Mouse (Mus musculus): ENCODE data around the gene Rbm47. TPM values are rescaled to one million over a fixed set of nuclear protein-coding genes. Genes with fewer than 3 reads are reported as not detected.

The Rbm47 gene
- polyA plus RNA-seq, 1 experiment from 2014 or later: 0.75 TPM

- Histone ChIP-seq H3K4me3 (ENCODE audit: low read depth, low read length) (no peak overlapping the region), H3K4me1 (ENCODE audit: control insufficient read depth, insufficient read depth, low read length) (no peaks in the 10 kb centered on the region), H3K27me3 (ENCODE audit: control insufficient read depth, insufficient read depth, low read length) (no peaks in the 10 kb centered on the region), H3K4me2 (ENCODE audit: low read depth, severe bottlenecking) (no peak overlapping the region), H3K9me3 (ENCODE audit: control insufficient read depth, low read length) (no peaks in the 10 kb centered on the region), H3K9ac (ENCODE audit: low read length) (no peak overlapping the region), H3K27ac (replicated peaks; ENCODE audit: low read depth, low read length) (no peak overlapping the region), H3K36me3 (ENCODE audit: control insufficient read depth, insufficient read depth, low read length) (no peaks in the 10 kb centered on the region)
- ATAC-seq (ENCODE audit: insufficient number of reproducible peaks, low FRiP score, low TSS enrichment, low read depth): no peak
- 83% methylated on average over 6 of the region's 6 CpGs for WGBS
- DNase-seq (ENCODE audit: low spot score): no peak
Observed at GRCm38 (mm10) chr5:66037066-66037465, 135.9 kb downstream of the Rbm47 start.

DNA sequence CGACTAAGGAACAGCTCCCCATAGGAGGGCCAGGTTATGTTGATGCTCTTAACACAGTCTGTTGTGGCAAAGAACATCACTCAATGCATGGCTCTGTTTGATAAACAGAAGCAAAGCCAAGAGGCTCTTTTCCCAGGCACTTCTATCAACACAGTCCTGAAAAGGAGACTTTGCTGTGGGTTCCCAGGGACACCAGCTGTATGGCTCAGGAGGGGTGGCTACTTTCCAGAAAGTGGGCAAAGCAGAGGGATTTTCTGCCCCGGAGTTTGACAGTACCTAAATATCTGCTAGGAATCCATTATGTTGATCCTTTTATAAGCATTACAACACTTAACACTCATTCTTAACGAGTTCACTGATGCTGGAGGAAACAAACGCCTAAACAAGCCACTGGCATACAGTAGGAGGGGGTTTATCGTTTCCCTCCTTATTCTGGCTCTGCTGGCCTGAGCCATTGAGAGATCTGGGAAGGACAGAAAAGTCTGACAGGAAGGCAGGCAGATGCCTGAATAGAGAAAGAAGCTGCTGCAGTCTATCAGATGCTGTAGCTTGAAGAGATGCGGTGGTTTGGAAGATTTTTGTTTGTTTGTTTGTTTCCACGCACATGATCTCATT is 136.4 kb downstream of the Rbm47 start:
- H3K9ac ChIP-seq (ENCODE audit: low read length): no peak overlapping the region
- no peak overlapping the region for H3K27ac ChIP-seq (replicated peaks; ENCODE audit: low read depth, low read length)
- WGBS: 52% methylated on average over 7 of the region's 7 CpGs
- ATAC-seq (ENCODE audit: insufficient number of reproducible peaks, low FRiP score, low TSS enrichment, low read depth) (no peak), DNase-seq (ENCODE audit: low spot score) (no peak)
- no peaks in the 10 kb centered on the region for H3K4me1 ChIP-seq (ENCODE audit: control insufficient read depth, insufficient read depth, low read length)
- no peaks in the 10 kb centered on the region for H3K36me3 ChIP-seq (ENCODE audit: control insufficient read depth, insufficient read depth, low read length)
- H3K4me3 ChIP-seq (ENCODE audit: low read depth, low read length): no peak overlapping the region
- H3K27me3 ChIP-seq (ENCODE audit: control insufficient read depth, insufficient read depth, low read length): no peaks in the 10 kb centered on the region
- no peaks in the 10 kb centered on the region for H3K9me3 ChIP-seq (ENCODE audit: control insufficient read depth, low read length)
- no peak overlapping the region for H3K4me2 ChIP-seq (ENCODE audit: low read depth, severe bottlenecking)

GRCm38 (mm10) chr5:66034375-66035195 is 138.3 kb downstream of the Rbm47 start:
- Histone ChIP-seq H3K4me1 (ENCODE audit: control insufficient read depth, insufficient read depth, low read length) (no peaks in the 10 kb centered on the region), H3K4me2 (ENCODE audit: low read depth, severe bottlenecking) (no peak overlapping the region), H3K4me3 (ENCODE audit: low read depth, low read length) (no peak overlapping the region), H3K9ac (ENCODE audit: low read length) (no peak overlapping the region), H3K36me3 (ENCODE audit: control insufficient read depth, insufficient read depth, low read length) (no peaks in the 10 kb centered on the region), H3K9me3 (ENCODE audit: control insufficient read depth, low read length) (no peaks in the 10 kb centered on the region), H3K27ac (replicated peaks; ENCODE audit: low read depth, low read length) (no peak overlapping the region), H3K27me3 (ENCODE audit: control insufficient read depth, insufficient read depth, low read length) (no peaks in the 10 kb centered on the region)
- DNase-seq (ENCODE audit: low spot score) (no peak), ATAC-seq (ENCODE audit: insufficient number of reproducible peaks, low FRiP score, low TSS enrichment, low read depth) (no peak)
- WGBS: 64% methylated on average over 14 of the region's 14 CpGs

- Histone ChIP-seq H3K9me3 (ENCODE audit: control insufficient read depth, low read length) (no peaks in the 10 kb centered on the region), H3K4me2 (ENCODE audit: low read depth, severe bottlenecking) (no peak overlapping the region), H3K36me3 (ENCODE audit: control insufficient read depth, insufficient read depth, low read length) (no peaks in the 10 kb centered on the region), H3K9ac (ENCODE audit: low read length) (no peak overlapping the region), H3K27me3 (ENCODE audit: control insufficient read depth, insufficient read depth, low read length) (no peaks in the 10 kb centered on the region), H3K27ac (replicated peaks; ENCODE audit: low read depth, low read length) (no peak overlapping the region), H3K4me1 (ENCODE audit: control insufficient read depth, insufficient read depth, low read length) (no peaks in the 10 kb centered on the region), H3K4me3 (ENCODE audit: low read depth, low read length) (no peak overlapping the region)
- no peak for DNase-seq (ENCODE audit: low spot score)
- no peak for ATAC-seq (ENCODE audit: insufficient number of reproducible peaks, low FRiP score, low TSS enrichment, low read depth)
- WGBS: 93% methylated on average over 1 of the region's 1 CpGs
Observed at GRCm38 (mm10) chr5:66032826-66033225, 140.1 kb downstream of the Rbm47 start.

GRCm38 (mm10) chr5:66031699-66032098 is 141.2 kb downstream of the Rbm47 start:
- no peak overlapping the region for H3K9ac ChIP-seq (ENCODE audit: low read length)
- ATAC-seq (ENCODE audit: insufficient number of reproducible peaks, low FRiP score, low TSS enrichment, low read depth): no peak
- no peaks in the 10 kb centered on the region for H3K9me3 ChIP-seq (ENCODE audit: control insufficient read depth, low read length)
- no peak overlapping the region for H3K27ac ChIP-seq (replicated peaks; ENCODE audit: low read depth, low read length)
- H3K4me2 ChIP-seq (ENCODE audit: low read depth, severe bottlenecking): no peak overlapping the region
- no peaks in the 10 kb centered on the region for H3K4me1 ChIP-seq (ENCODE audit: control insufficient read depth, insufficient read depth, low read length)
- WGBS: 85% methylated on average over 5 of the region's 5 CpGs
- DNase-seq (ENCODE audit: low spot score): no peak
- H3K27me3 ChIP-seq (ENCODE audit: control insufficient read depth, insufficient read depth, low read length): no peaks in the 10 kb centered on the region
- no peak overlapping the region for H3K4me3 ChIP-seq (ENCODE audit: low read depth, low read length)
- H3K36me3 ChIP-seq (ENCODE audit: control insufficient read depth, insufficient read depth, low read length): no peaks in the 10 kb centered on the region

- Histone ChIP-seq H3K27ac (replicated peaks; ENCODE audit: low read depth, low read length) (no peak overlapping the region), H3K36me3 (ENCODE audit: control insufficient read depth, insufficient read depth, low read length) (no peaks in the 10 kb centered on the region; the same call in 1 of the 2 replicates), H3K9me3 (ENCODE audit: control insufficient read depth, low read length) (no peaks in the 10 kb centered on the region), H3K4me3 (ENCODE audit: low read depth, low read length) (no peak overlapping the region), H3K27me3 (ENCODE audit: control insufficient read depth, insufficient read depth, low read length) (no peaks in the 10 kb centered on the region), H3K4me1 (ENCODE audit: control insufficient read depth, insufficient read depth, low read length) (no peaks in the 10 kb centered on the region), H3K4me2 (ENCODE audit: low read depth, severe bottlenecking) (no peak overlapping the region), H3K9ac (ENCODE audit: low read length) (no peak overlapping the region)
- DNase-seq (ENCODE audit: low spot score): no peak
- ATAC-seq (ENCODE audit: insufficient number of reproducible peaks, low FRiP score, low TSS enrichment, low read depth): no peak
- WGBS: 94% methylated on average over 5 of the region's 5 CpGs
Observed at GRCm38 (mm10) chr5:66028232-66028631, 144.7 kb downstream of the Rbm47 start.

DNA sequence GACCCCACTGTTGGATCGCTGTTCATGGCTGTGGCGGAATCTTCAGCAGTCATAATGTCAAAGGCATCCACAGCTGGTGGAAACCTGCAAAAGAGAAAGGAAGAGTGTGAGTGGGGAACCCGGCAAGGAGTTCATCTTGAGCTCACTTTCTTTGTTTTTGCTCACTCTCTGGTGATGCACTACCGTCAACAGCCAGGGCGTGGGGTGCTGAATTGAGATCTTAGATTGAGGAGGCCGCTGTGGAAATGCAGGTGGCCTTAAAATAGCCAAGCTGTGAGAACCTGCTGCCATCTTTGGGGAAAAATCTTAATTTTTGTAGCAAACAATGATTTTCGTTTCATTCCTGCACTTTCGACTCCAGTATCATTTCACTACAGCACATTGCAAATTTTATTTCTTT is 145.7 kb downstream of the Rbm47 start:
- Histone ChIP-seq H3K27ac (replicated peaks; ENCODE audit: low read depth, low read length) (no peak overlapping the region), H3K9ac (ENCODE audit: low read length) (no peak overlapping the region), H3K9me3 (ENCODE audit: control insufficient read depth, low read length) (no peaks in the 10 kb centered on the region), H3K4me1 (ENCODE audit: control insufficient read depth, insufficient read depth, low read length) (no peaks in the 10 kb centered on the region), H3K27me3 (ENCODE audit: control insufficient read depth, insufficient read depth, low read length) (no peaks in the 10 kb centered on the region), H3K4me2 (ENCODE audit: low read depth, severe bottlenecking) (no peak overlapping the region), H3K36me3 (ENCODE audit: control insufficient read depth, insufficient read depth, low read length) (no peaks in the 10 kb centered on the region; the same call in 1 of the 2 replicates), H3K4me3 (ENCODE audit: low read depth, low read length) (no peak overlapping the region)
- 99% methylated on average over 8 of the region's 8 CpGs for WGBS
- ATAC-seq (ENCODE audit: insufficient number of reproducible peaks, low FRiP score, low TSS enrichment, low read depth) (no peak), DNase-seq (ENCODE audit: low spot score) (no peak)

GRCm38 (mm10) chr5:66026796-66027195 is 146.1 kb downstream of the Rbm47 start:
- no peak overlapping the region for H3K4me3 ChIP-seq (ENCODE audit: low read depth, low read length)
- no peak for DNase-seq (ENCODE audit: low spot score)
- H3K4me2 ChIP-seq (ENCODE audit: low read depth, severe bottlenecking): no peak overlapping the region
- H3K9me3 ChIP-seq (ENCODE audit: control insufficient read depth, low read length): no peaks in the 10 kb centered on the region
- WGBS: 97% methylated on average over 31 of the region's 31 CpGs
- H3K27ac ChIP-seq (replicated peaks; ENCODE audit: low read depth, low read length): no peak overlapping the region
- no peak overlapping the region for H3K9ac ChIP-seq (ENCODE audit: low read length)
- H3K27me3 ChIP-seq (ENCODE audit: control insufficient read depth, insufficient read depth, low read length): no peaks in the 10 kb centered on the region
- no peaks in the 10 kb centered on the region; the same call in 1 of the 2 replicates for H3K36me3 ChIP-seq (ENCODE audit: control insufficient read depth, insufficient read depth, low read length)
- no peak for ATAC-seq (ENCODE audit: insufficient number of reproducible peaks, low FRiP score, low TSS enrichment, low read depth)
- H3K4me1 ChIP-seq (ENCODE audit: control insufficient read depth, insufficient read depth, low read length): no peaks in the 10 kb centered on the region

Data from limb, embryonic 11.5 days (tissue).